28 mouse cellular contexts compared by ENCODE assay signal in genomic region chr2:122347257-122347656, GRCm38 (mm10). TPM values are rescaled to one million over a fixed set of nuclear protein-coding genes. Genes with fewer than 3 reads are reported as not detected.
DNase-seq lines count a peak whose midpoint lies in the region; ATAC-seq lines count a peak whose summit lies in the region.
"Had no signal": no experiment of that assay in that cellular context is flagged by ENCODE, and none has a peak within 500 bp of the region (broad histone marks: within the 10 kb centered on the region; RNA-seq: fewer than 3 reads in every experiment).

No protein-coding gene starts in this region.

- H3K4me1 ChIP-seq in forebrain, embryonic 11.5 days (replicated peaks; ENCODE audit: control insufficient read depth, insufficient read depth, low read length): peaks cover 21% of the 10 kb centered on the region
- H3K4me1 ChIP-seq in forebrain, embryonic 16.5 days (replicated peaks; ENCODE audit: control insufficient read depth, insufficient read depth, low read length): peaks cover 35% of the 10 kb centered on the region

- H3K9me3 ChIP-seq in forebrain, embryonic 11.5 days (ENCODE audit: control insufficient read depth, low read length): no peaks in the 10 kb centered on the region
- no peaks in the 10 kb centered on the region for H3K9me3 ChIP-seq in forebrain, embryonic 16.5 days (ENCODE audit: control insufficient read depth, low read length)
- H3K9me3 ChIP-seq: forebrain, embryonic 10.5 days; heart, embryonic 10.5 days; heart, embryonic 13.5 days; hindbrain, embryonic 12.5 days had no signal

- H3K4me3 ChIP-seq in forebrain, embryonic 11.5 days (ENCODE audit: low read depth, low read length): no peak overlapping the region
- H3K4me3 ChIP-seq in forebrain, embryonic 16.5 days (replicated peaks; ENCODE audit: low read length): no peak overlapping the region
- H3K4me3 ChIP-seq: heart, adult 2 months had no signal

- no peaks in the 10 kb centered on the region for H3K36me3 ChIP-seq in forebrain, embryonic 11.5 days (ENCODE audit: control insufficient read depth, insufficient read depth, low read length)
- H3K36me3 ChIP-seq in forebrain, embryonic 16.5 days (ENCODE audit: control insufficient read depth, insufficient read depth): no peaks in the 10 kb centered on the region
- H3K36me3 ChIP-seq: heart, embryonic 10.5 days; heart, embryonic 13.5 days; hindbrain, embryonic 12.5 days had no signal

- no peak for ATAC-seq in cerebellum, adult (ENCODE audit: insufficient number of reproducible peaks, low FRiP score, low TSS enrichment)
- no peak for ATAC-seq in forebrain, embryonic 11.5 days (replicated peaks; ENCODE audit: low FRiP score)
- no peak for ATAC-seq in forebrain, embryonic 16.5 days
- ATAC-seq: activated CD4-positive, CD25-positive, alpha-beta regulatory T cell, adult 4 months; forebrain, embryonic 14.5 days; hindbrain, postnatal 0 days; inflammation-experienced regulatory T-cells, adult 6 months; intestine, embryonic 16.5 days had no signal

- no peak overlapping the region for H3K27ac ChIP-seq in forebrain, embryonic 11.5 days (ENCODE audit: low read depth, low read length)
- H3K27ac ChIP-seq in forebrain, embryonic 16.5 days (ENCODE audit: low read length): no peak overlapping the region
- H3K27ac ChIP-seq: heart, embryonic 13.5 days had no signal

- no peaks in the 10 kb centered on the region for H3K27me3 ChIP-seq in forebrain, embryonic 11.5 days (ENCODE audit: control insufficient read depth, insufficient read depth, low read length)
- no peaks in the 10 kb centered on the region for H3K27me3 ChIP-seq in forebrain, embryonic 16.5 days (replicated peaks; ENCODE audit: control insufficient read depth, insufficient read depth, low read length)
- H3K27me3 ChIP-seq: hindbrain, embryonic 12.5 days had no signal

- no peak overlapping the region for H3K9ac ChIP-seq in forebrain, embryonic 11.5 days (ENCODE audit: low read length)
- H3K9ac ChIP-seq in forebrain, embryonic 16.5 days (replicated peaks; ENCODE audit: low read depth, low read length): no peak overlapping the region
- H3K9ac ChIP-seq: hindbrain, embryonic 12.5 days had no signal

- intact Hi-C loops in heart, postnatal 36 days (cut with DNase I): loop anchor here (10.0 kb wide), 1 partner anchor 278 kb away; no protein-coding TSS in a partner anchor

- peak; percentile 46 for DNase-seq in cerebellum, adult 11-12 months
- DNase-seq in forebrain, embryonic 11.5 days (ENCODE audit: low spot score): peak; percentile 58
- DNase-seq in cerebellum, adult 8-10 months: peak; percentile 35
- peak; percentile 32 to 44 for DNase-seq in cerebellum, postnatal 14 days
- DNase-seq in gastrocnemius, adult 18-20 months (ENCODE audit: low spot score): no peak
- DNase-seq in heart, postnatal 36 days: no peak
- DNase-seq: adrenal gland, adult 8-10 months; adrenal gland, postnatal 25 days; gastrocnemius, postnatal 10 days; gastrocnemius, postnatal 36 days; heart, adult 2 months; heart, postnatal 14 days; kidney, adult 18-20 months had no signal

- no peak overlapping the region for H3K4me2 ChIP-seq in forebrain, embryonic 11.5 days (ENCODE audit: low read depth, low read length, severe bottlenecking)
- no peak overlapping the region for H3K4me2 ChIP-seq in forebrain, embryonic 16.5 days (ENCODE audit: low read length)

- 96% methylated on average over 3 of the region's 3 CpGs for WGBS in forebrain, embryonic 11.5 days
- 85% methylated on average over 3 of the region's 3 CpGs for WGBS in forebrain, embryonic 16.5 days

RNA-seq across cellular contexts. Expression of gene Shf, which starts 21.7 kb away (rescaled TPM):
- polyA plus RNA-seq in forebrain, embryonic 11.5 days (2014; fragmentation: Nextera tagmentation; extraction: Ambion mirVana): 5.2 and 6.9 TPM in 2 replicates
- polyA plus RNA-seq in forebrain, embryonic 16.5 days (2015; fragmentation: Nextera tagmentation; extraction: Ambion mirVana): 6.6 and 9.5 TPM in 2 replicates
- 1 to 10 TPM; 1.7 to 1.9 TPM for total RNA-seq in gastrocnemius, adult 18-20 months (2021)
- 1 to 10 TPM; 5.0 to 6.1 TPM for total RNA-seq in heart, postnatal 36 days (2021)

RNA-seq across cellular contexts. Expression of gene Duox1, which starts 31.8 kb away (rescaled TPM):
- polyA plus RNA-seq in forebrain, embryonic 11.5 days (2014; fragmentation: Nextera tagmentation; extraction: Ambion mirVana): 0.05 TPM in 1 of 2 replicates, not detected in the other
- polyA plus RNA-seq in forebrain, embryonic 16.5 days (2015; fragmentation: Nextera tagmentation; extraction: Ambion mirVana): 0.10 and 0.11 TPM in 2 replicates
- total RNA-seq in gastrocnemius, adult 18-20 months (2021): under 1 TPM; 0.50 to 0.83 TPM
- total RNA-seq in heart, postnatal 36 days (2021): under 1 TPM; 0.17 to 0.27 TPM
- total RNA-seq: adrenal gland, postnatal 25 days; granulocyte monocyte progenitor cell, adult 5-6 weeks; hematopoietic stem cell, adult 5-6 weeks had no signal
- polyA plus RNA-seq: activated CD4-positive, CD25-positive, alpha-beta regulatory T cell, adult 4 months; forebrain, embryonic 10.5 days; heart, embryonic 10.5 days; heart, embryonic 13.5 days; inflammation-experienced regulatory T-cells, adult 6 months had no signal

RNA-seq across cellular contexts. Expression of gene Duoxa1, which starts 33.7 kb away (rescaled TPM):
- polyA plus RNA-seq in forebrain, embryonic 11.5 days (2014; fragmentation: Nextera tagmentation; extraction: Ambion mirVana): not detected in 2 replicates
- polyA plus RNA-seq in forebrain, embryonic 16.5 days (2015; fragmentation: Nextera tagmentation; extraction: Ambion mirVana): 0.12 TPM in 1 of 2 replicates, not detected in the other
- 1 to 10 TPM in 1 of 2 experiments, under 1 TPM in 1; 0.25 to 1.2 TPM for total RNA-seq in gastrocnemius, adult 18-20 months (2021)
- under 1 TPM in 1 of 2 experiments, not detected in 1; 0.39 TPM for total RNA-seq in heart, postnatal 36 days (2021)
- total RNA-seq: adrenal gland, postnatal 25 days; hematopoietic stem cell, adult 5-6 weeks; hindbrain, postnatal 0 days had no signal
- polyA plus RNA-seq: forebrain, embryonic 10.5 days; forebrain, embryonic 14.5 days; heart, embryonic 10.5 days; inflammation-experienced regulatory T-cells, adult 6 months; intestine, embryonic 16.5 days had no signal

RNA-seq across cellular contexts. Expression of gene Duoxa2, which starts 48.6 kb away (rescaled TPM):
- polyA plus RNA-seq in forebrain, embryonic 11.5 days (2014; fragmentation: Nextera tagmentation; extraction: Ambion mirVana): not detected in 2 replicates
- not detected in 2 replicates for polyA plus RNA-seq in forebrain, embryonic 16.5 days (2015; fragmentation: Nextera tagmentation; extraction: Ambion mirVana)
- not detected for total RNA-seq in gastrocnemius, adult 18-20 months (2021)
- total RNA-seq in heart, postnatal 36 days (2021): not detected
- total RNA-seq: adrenal gland, adult 8-10 months; adrenal gland, postnatal 25 days; gastrocnemius, postnatal 10 days; gastrocnemius, postnatal 36 days; granulocyte monocyte progenitor cell, adult 5-6 weeks; hematopoietic stem cell, adult 5-6 weeks had no signal
- polyA plus RNA-seq: activated CD4-positive, CD25-positive, alpha-beta regulatory T cell, adult 4 months; embryonic facial prominence, embryonic 11.5 days; forebrain, embryonic 10.5 days; forebrain, embryonic 14.5 days; heart, embryonic 13.5 days; heart, embryonic 16.5 days; hindbrain, embryonic 12.5 days; inflammation-experienced regulatory T-cells, adult 6 months had no signal

RNA-seq across cellular contexts. Expression of gene Duox2, which starts 49.0 kb away (rescaled TPM):
- not detected in 2 replicates for polyA plus RNA-seq in forebrain, embryonic 11.5 days (2014; fragmentation: Nextera tagmentation; extraction: Ambion mirVana)
- polyA plus RNA-seq in forebrain, embryonic 16.5 days (2015; fragmentation: Nextera tagmentation; extraction: Ambion mirVana): not detected in 2 replicates
- total RNA-seq in gastrocnemius, adult 18-20 months (2021): under 1 TPM; 0.07 to 0.09 TPM
- under 1 TPM; 0.35 to 0.47 TPM for total RNA-seq in heart, postnatal 36 days (2021)
- total RNA-seq: adrenal gland, adult 8-10 months; adrenal gland, postnatal 25 days; granulocyte monocyte progenitor cell, adult 5-6 weeks; hematopoietic stem cell, adult 5-6 weeks had no signal
- polyA plus RNA-seq: activated CD4-positive, CD25-positive, alpha-beta regulatory T cell, adult 4 months; embryonic facial prominence, embryonic 11.5 days; forebrain, embryonic 10.5 days; forebrain, embryonic 14.5 days; heart, embryonic 10.5 days; hindbrain, embryonic 12.5 days; inflammation-experienced regulatory T-cells, adult 6 months had no signal

Comparison
In these comparisons a context has a peak if more than half of its experiments do, and no peak if none do; other contexts are left out.
1. DNase-seq: peak in cerebellum, adult 11-12 months (single experiment), forebrain, embryonic 11.5 days (single experiment), cerebellum, adult 8-10 months (single experiment) and cerebellum, postnatal 14 days (2 of 2); none in gastrocnemius, adult 18-20 months (single experiment) and heart, postnatal 36 days (0 of 2).